ENCODE assay signal across 8 mouse cellular contexts in the genomic region with DNA sequence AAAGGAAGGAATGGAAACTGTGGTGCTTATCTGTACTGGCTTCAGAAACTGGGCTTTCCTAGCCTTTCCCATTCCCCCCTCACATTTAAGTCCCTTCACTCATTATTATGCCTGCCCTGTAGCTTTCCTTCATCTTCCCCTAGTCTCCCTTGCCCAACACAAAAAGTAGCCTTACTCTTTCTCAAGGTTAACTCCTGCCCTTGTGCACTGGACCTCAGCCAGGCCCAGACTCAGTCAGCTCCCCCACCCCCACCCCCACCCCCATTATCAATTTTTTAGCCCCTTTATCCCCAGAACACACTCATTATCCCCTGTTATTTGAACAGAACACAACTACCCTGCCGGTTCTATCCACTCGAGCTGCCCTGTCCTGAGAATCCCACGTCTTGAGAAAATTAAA. TPM values are rescaled to one million over a fixed set of nuclear protein-coding genes. Genes with fewer than 3 reads are reported as not detected.
DNase-seq lines count a peak whose midpoint lies in the region; ATAC-seq and TF ChIP-seq lines count a peak whose summit lies in the region.

No protein-coding gene starts in this region.

- intact Hi-C loops in left cerebral cortex, adult 2 months (cut with DNase I), result loop anchor here (5.0 kb wide), 4 partner anchors 81 to 176 kb away; a partner anchor contains a TSS
- intact Hi-C loops in left cerebral cortex, postnatal 14 days (cut with DNase I), result loop anchor here (5.0 kb wide), 2 partner anchors 99 to 119 kb away; no protein-coding TSS in a partner anchor

- peak overlapping the region; percentile 63 for H3K4me2 ChIP-seq in embryonic facial prominence, embryonic 13.5 days
- peak overlapping the region; percentile 75 for H3K4me2 ChIP-seq in hindbrain, embryonic 16.5 days (ENCODE audit: low read length)
- H3K4me2 ChIP-seq in midbrain, embryonic 16.5 days (ENCODE audit: low read length), result peak overlapping the region; percentile 66

- TF ChIP-seq CTCF in left cerebral cortex, adult 2 months (IDR thresholded peaks at IDR 0.05), result no peak

- peak overlapping the region; percentile 74 for H3K9ac ChIP-seq in embryonic facial prominence, embryonic 13.5 days
- H3K9ac ChIP-seq in hindbrain, embryonic 16.5 days (ENCODE audit: low read depth, low read length), result peak overlapping the region; percentile 59; the same call in 1 of the 2 replicates
- H3K9ac ChIP-seq in midbrain, embryonic 16.5 days (ENCODE audit: low read depth, low read length), result peak overlapping the region; percentile 65

- WGBS in embryonic facial prominence, embryonic 13.5 days, result 47% methylated on average over 3 of the region's 3 CpGs
- WGBS in hindbrain, embryonic 16.5 days, result 60% methylated on average over 3 of the region's 3 CpGs
- 61% methylated on average over 3 of the region's 3 CpGs for WGBS in midbrain, embryonic 16.5 days

- ATAC-seq in embryonic facial prominence, embryonic 13.5 days (ENCODE audit: insufficient number of reproducible peaks, insufficient read depth, low FRiP score, low TSS enrichment, low read depth), result no peak
- ATAC-seq in hindbrain, embryonic 16.5 days, result no peak
- no peak for ATAC-seq in midbrain, embryonic 16.5 days

- H3K4me3 ChIP-seq in left cerebral cortex, adult 2 months, result peak overlapping the region; percentile 96
- H3K4me3 ChIP-seq in embryonic facial prominence, embryonic 13.5 days, result peak overlapping the region; percentile 76
- H3K4me3 ChIP-seq in hindbrain, embryonic 16.5 days (ENCODE audit: low read length), result peak overlapping the region; percentile 87
- peak overlapping the region; percentile 95 for H3K4me3 ChIP-seq in midbrain, embryonic 16.5 days (ENCODE audit: low read depth, low read length)

- peaks cover 20% of the 10 kb centered on the region for H3K4me1 ChIP-seq in embryonic facial prominence, embryonic 13.5 days
- peaks cover 7% of the 10 kb centered on the region for H3K4me1 ChIP-seq in hindbrain, embryonic 16.5 days (ENCODE audit: control insufficient read depth, insufficient read depth, low read depth, low read length)
- H3K4me1 ChIP-seq in midbrain, embryonic 16.5 days (ENCODE audit: control insufficient read depth, insufficient read depth, low read length), result peaks cover 19% of the 10 kb centered on the region

- H3K27ac ChIP-seq in left cerebral cortex, adult 2 months, result peak overlapping the region; percentile 71
- H3K27ac ChIP-seq in embryonic facial prominence, embryonic 13.5 days, result peak overlapping the region; percentile 78
- no peak overlapping the region for H3K27ac ChIP-seq in hindbrain, embryonic 16.5 days (ENCODE audit: low read depth, low read length)
- no peak overlapping the region; the same call in 1 of the 2 replicates for H3K27ac ChIP-seq in midbrain, embryonic 16.5 days (ENCODE audit: low read length)

- H3K36me3 ChIP-seq in embryonic facial prominence, embryonic 13.5 days, result no peaks in the 10 kb centered on the region
- no peaks in the 10 kb centered on the region for H3K36me3 ChIP-seq in hindbrain, embryonic 16.5 days (ENCODE audit: control insufficient read depth, insufficient read depth, low read length)
- no peaks in the 10 kb centered on the region for H3K36me3 ChIP-seq in midbrain, embryonic 16.5 days (ENCODE audit: control insufficient read depth, insufficient read depth, low read length)

- H3K27me3 ChIP-seq in embryonic facial prominence, embryonic 13.5 days, result no peaks in the 10 kb centered on the region; the same call in 1 of the 2 replicates
- H3K27me3 ChIP-seq in hindbrain, embryonic 16.5 days (replicated peaks; ENCODE audit: control insufficient read depth, insufficient read depth, low read length), result no peaks in the 10 kb centered on the region
- H3K27me3 ChIP-seq in midbrain, embryonic 16.5 days (ENCODE audit: control insufficient read depth, insufficient read depth, low read depth, low read length), result no peaks in the 10 kb centered on the region

- no peaks in the 10 kb centered on the region for H3K9me3 ChIP-seq in embryonic facial prominence, embryonic 13.5 days
- H3K9me3 ChIP-seq in hindbrain, embryonic 16.5 days (ENCODE audit: control insufficient read depth, low read length), result no peaks in the 10 kb centered on the region
- no peaks in the 10 kb centered on the region for H3K9me3 ChIP-seq in midbrain, embryonic 16.5 days (replicated peaks; ENCODE audit: control insufficient read depth, low read length, poor library complexity, severe bottlenecking)

- no peak for DNase-seq in left cerebral cortex, adult 2 months (ENCODE audit: extremely low spot score in 1 of 2, low spot score in 2 of 2)
- DNase-seq in left cerebral cortex, postnatal 14 days (ENCODE audit: low spot score in 2 of 2), result no peak
- no peak for DNase-seq in gastrocnemius, postnatal 10 days
- no peak for DNase-seq in cerebellum, adult 11 months
- DNase-seq in layer of hippocampus, postnatal 14 days (ENCODE audit: low spot score in 2 of 2), result no peak

RNA-seq across cellular contexts. Expression of a gene that starts 1.0 kb away (rescaled TPM):
- total RNA-seq in left cerebral cortex, adult 2 months (2021), result 10 to 100 TPM; 31.5 to 33.9 TPM
- total RNA-seq in left cerebral cortex, postnatal 14 days (2021), result 10 to 100 TPM; 27.2 to 28.7 TPM
- polyA plus RNA-seq in embryonic facial prominence, embryonic 13.5 days (2015; fragmentation: Nextera tagmentation; extraction: Ambion mirVana), result 42.5 and 44.3 TPM in 2 replicates
- 26.4 and 27.2 TPM in 2 replicates for polyA plus RNA-seq in hindbrain, embryonic 16.5 days (2015; fragmentation: Nextera tagmentation; extraction: Ambion mirVana)
- 21.0 and 22.1 TPM in 2 replicates for polyA plus RNA-seq in midbrain, embryonic 16.5 days (2015; fragmentation: Nextera tagmentation; extraction: Ambion mirVana)
- total RNA-seq in gastrocnemius, postnatal 10 days (2021), result 10 to 100 TPM; 15.3 to 18.3 TPM
- total RNA-seq in layer of hippocampus, postnatal 14 days (2021), result 10 to 100 TPM; 19.6 to 22.5 TPM

Comparison
In these comparisons a context has a peak if more than half of its experiments do, and no peak if none do; other contexts are left out.
1. H3K27ac ChIP-seq: peak in left cerebral cortex, adult 2 months (single experiment) and embryonic facial prominence, embryonic 13.5 days (single experiment); none in hindbrain, embryonic 16.5 days (single experiment) and midbrain, embryonic 16.5 days (single experiment).
2. Peak in every context shown above with its lines, with median percentiles within 50 percentile points of each other: H3K4me3 ChIP-seq, H3K4me2 ChIP-seq and H3K9ac ChIP-seq.